Mouse (Mus musculus): ENCODE results near the gene Tmem80. TPM values are rescaled to one million over a fixed set of nuclear protein-coding genes. Genes with fewer than 3 reads are reported as not detected.

The Tmem80 gene
- polyA plus RNA-seq, 1 experiment from 2014 or later = 11.9 TPM

DNA sequence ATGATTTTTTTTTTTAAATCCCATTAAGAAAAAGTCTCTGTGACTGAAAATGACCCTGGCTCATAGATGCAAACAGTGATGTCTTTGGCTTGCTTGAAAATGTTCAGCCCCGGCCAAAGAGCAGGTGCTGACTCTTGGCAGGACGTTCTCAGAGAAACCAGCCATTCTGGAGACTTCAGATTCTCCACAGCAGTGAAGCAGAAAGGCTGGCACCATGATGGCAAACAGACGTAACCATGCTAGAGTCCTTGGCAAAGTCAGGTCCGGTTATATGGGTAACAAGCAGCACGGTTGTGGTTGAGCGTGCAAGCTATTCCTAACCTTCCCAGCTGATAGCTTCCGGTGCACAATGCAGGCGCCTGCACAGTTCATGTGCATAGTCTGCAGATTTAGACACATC lies 28.4 kb upstream of the Tmem80 start:
- H3K4me1 ChIP-seq (ENCODE audit: insufficient read depth) = peaks cover 13% of the 10 kb centered on the region
- H3K9ac ChIP-seq (replicated peaks) = no peak overlapping the region
- TF ChIP-seq CTCF (IDR thresholded peaks at IDR 0.05; ENCODE audit: low read depth) (no peak), EP300 (IDR thresholded peaks at IDR 0.05; ENCODE audit: low read depth) (no peak)
- no peak overlapping the region for H3K4me3 ChIP-seq (ENCODE audit: low read depth, low read length)
- DNase-seq (no peak), ATAC-seq (no peak)
- no peaks in the 10 kb centered on the region for H3K9me3 ChIP-seq (ENCODE audit: low read length)
- peaks cover 21% of the 10 kb centered on the region; the same call in 1 of the 2 replicates for H3K36me3 ChIP-seq (replicated peaks; ENCODE audit: insufficient read depth, low read length)
- 88% methylated on average over 8 of the region's 8 CpGs for WGBS (ENCODE audit: insufficient replicate concordance)
- no peak overlapping the region for H3K27ac ChIP-seq (ENCODE audit: low read depth)
- no peak overlapping the region for H3K4me2 ChIP-seq (ENCODE audit: low read depth, low read length)
- peaks cover 16% of the 10 kb centered on the region for H3K27me3 ChIP-seq (ENCODE audit: insufficient read depth, low read length)

- H3K4me3 ChIP-seq (ENCODE audit: low read depth, low read length) = no peak overlapping the region
- DNase-seq (no peak), ATAC-seq (no peak)
- no peaks in the 10 kb centered on the region for H3K27me3 ChIP-seq (ENCODE audit: insufficient read depth, low read length)
- H3K36me3 ChIP-seq (replicated peaks; ENCODE audit: insufficient read depth, low read length) = peaks cover 36% of the 10 kb centered on the region
- TF ChIP-seq EP300 (IDR thresholded peaks at IDR 0.05; ENCODE audit: low read depth) (no peak), CTCF (IDR thresholded peaks at IDR 0.05; ENCODE audit: low read depth) (no peak)
- 91% methylated on average over 9 of the region's 9 CpGs for WGBS (ENCODE audit: insufficient replicate concordance)
- no peak overlapping the region for H3K9ac ChIP-seq (replicated peaks)
- no peak overlapping the region for H3K27ac ChIP-seq (ENCODE audit: low read depth)
- peaks cover 8% of the 10 kb centered on the region for H3K4me1 ChIP-seq (ENCODE audit: insufficient read depth)
- H3K9me3 ChIP-seq (ENCODE audit: low read length) = no peaks in the 10 kb centered on the region
- H3K4me2 ChIP-seq (ENCODE audit: low read depth, low read length) = no peak overlapping the region
These were observed 26.2 kb upstream of the Tmem80 start for GRCm38 (mm10) chr7:141301386-141301785.

DNA sequence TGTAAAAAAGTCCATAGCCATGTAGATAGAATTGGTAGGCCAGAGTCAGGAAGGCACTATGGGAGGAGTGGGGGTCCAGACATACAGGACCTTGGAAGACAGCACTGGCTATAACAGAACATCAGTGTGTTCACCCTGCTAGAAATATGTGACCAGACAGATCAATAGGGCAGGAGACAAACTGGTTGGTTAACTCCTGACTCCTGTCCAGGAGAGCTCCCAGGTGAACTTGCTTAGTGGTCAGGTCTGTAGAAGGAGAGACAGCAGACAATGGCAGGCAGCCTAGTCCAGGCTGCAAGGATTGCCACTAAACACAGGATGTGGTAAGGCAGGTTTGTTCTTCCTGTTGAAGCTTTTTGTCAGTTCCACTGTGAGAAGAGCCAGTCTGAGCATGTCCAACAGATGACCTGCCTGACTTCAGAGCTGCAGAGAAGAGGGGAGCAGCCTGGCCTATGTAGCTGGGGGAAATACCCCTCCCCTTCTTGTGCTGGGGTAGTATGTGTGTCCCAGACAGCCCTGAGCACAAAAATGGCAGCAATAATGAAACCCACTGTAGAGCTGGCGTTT lies 24.8 kb upstream of the Tmem80 start:
- ATAC-seq = peak; percentile 67
- 67% methylated on average over 1 of the region's 1 CpGs for WGBS (ENCODE audit: insufficient replicate concordance)

GRCm38 (mm10) chr7:141304537-141304936 lies 23.0 kb upstream of the Tmem80 start:
- TF ChIP-seq EP300 (IDR thresholded peaks at IDR 0.05; ENCODE audit: low read depth) (no peak), CTCF (IDR thresholded peaks at IDR 0.05; ENCODE audit: low read depth) (no peak)
- Histone ChIP-seq H3K4me2 (ENCODE audit: low read depth, low read length) (no peak overlapping the region), H3K27ac (ENCODE audit: low read depth) (no peak overlapping the region), H3K9ac (replicated peaks) (no peak overlapping the region; the same call in 1 of the 2 replicates), H3K4me3 (ENCODE audit: low read depth, low read length) (no peak overlapping the region), H3K27me3 (ENCODE audit: insufficient read depth, low read length) (no peaks in the 10 kb centered on the region), H3K4me1 (ENCODE audit: insufficient read depth) (peaks cover 8% of the 10 kb centered on the region), H3K9me3 (ENCODE audit: low read length) (no peaks in the 10 kb centered on the region), H3K36me3 (replicated peaks; ENCODE audit: insufficient read depth, low read length) (peaks cover 51% of the 10 kb centered on the region)
- WGBS (ENCODE audit: insufficient replicate concordance) = 71% methylated on average over 4 of the region's 4 CpGs
- no peak for DNase-seq
- peak; percentile 74 for ATAC-seq

More for the DNA sequence above, 24.8 kb upstream of the Tmem80 start:
- peaks cover 44% of the 10 kb centered on the region for H3K36me3 ChIP-seq (replicated peaks; ENCODE audit: insufficient read depth, low read length)
- H3K27me3 ChIP-seq (ENCODE audit: insufficient read depth, low read length) = no peaks in the 10 kb centered on the region
- no peak for DNase-seq
- 0 out of 2 replicates have a peak overlapping the region, but pooled peaks have one; percentile 41 for H3K9ac ChIP-seq (replicated peaks)
- H3K4me2 ChIP-seq (ENCODE audit: low read depth, low read length) = no peak overlapping the region
- TF ChIP-seq CTCF (IDR thresholded peaks at IDR 0.05; ENCODE audit: low read depth) (no peak), EP300 (IDR thresholded peaks at IDR 0.05; ENCODE audit: low read depth) (no peak)
- no peak overlapping the region for H3K4me3 ChIP-seq (ENCODE audit: low read depth, low read length)
- no peaks in the 10 kb centered on the region for H3K9me3 ChIP-seq (ENCODE audit: low read length)
- H3K4me1 ChIP-seq (ENCODE audit: insufficient read depth) = peaks cover 8% of the 10 kb centered on the region
- H3K27ac ChIP-seq (ENCODE audit: low read depth) = peak overlapping the region; percentile 55

GRCm38 (mm10) chr7:141314416-141314815 lies 13.1 kb upstream of the Tmem80 start:
- TF ChIP-seq CTCF (IDR thresholded peaks at IDR 0.05; ENCODE audit: low read depth) = no peak
- no peak for TF ChIP-seq EP300 (IDR thresholded peaks at IDR 0.05; ENCODE audit: low read depth)

DNA sequence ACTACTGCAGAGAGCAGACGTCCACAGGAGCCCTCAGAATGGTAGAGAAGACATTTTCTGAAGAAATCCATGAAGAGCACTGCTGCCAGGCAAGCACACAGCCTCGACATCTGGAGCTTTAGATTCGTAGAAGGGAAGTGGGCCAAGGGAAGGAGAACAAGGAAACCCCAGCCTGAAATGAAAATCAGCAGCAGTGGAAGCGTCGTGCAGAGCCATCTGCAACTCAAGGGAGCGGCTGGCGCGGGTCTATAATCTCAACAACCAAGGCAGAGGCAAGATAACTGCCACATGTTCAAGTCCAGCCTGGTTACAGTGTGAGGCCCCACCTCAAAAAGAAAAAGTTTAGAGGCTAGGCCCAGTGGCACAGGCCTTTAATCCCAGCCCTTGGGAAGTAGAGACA lies 12.5 kb upstream of the Tmem80 start:
- H3K9ac ChIP-seq (replicated peaks) = no peak overlapping the region
- ATAC-seq (no peak), DNase-seq (no peak)
- H3K27me3 ChIP-seq (ENCODE audit: insufficient read depth, low read length) = no peaks in the 10 kb centered on the region
- 80% methylated on average over 8 of the region's 8 CpGs for WGBS (ENCODE audit: insufficient replicate concordance)
- no peak overlapping the region for H3K4me2 ChIP-seq (ENCODE audit: low read depth, low read length)
- H3K4me3 ChIP-seq (ENCODE audit: low read depth, low read length) = no peak overlapping the region
- H3K27ac ChIP-seq (ENCODE audit: low read depth) = no peak overlapping the region
- no peaks in the 10 kb centered on the region for H3K9me3 ChIP-seq (ENCODE audit: low read length)
- H3K4me1 ChIP-seq (ENCODE audit: insufficient read depth) = no peaks in the 10 kb centered on the region
- no peak for TF ChIP-seq EP300 (IDR thresholded peaks at IDR 0.05; ENCODE audit: low read depth)
- no peak for TF ChIP-seq CTCF (IDR thresholded peaks at IDR 0.05; ENCODE audit: low read depth)
- H3K36me3 ChIP-seq (replicated peaks; ENCODE audit: insufficient read depth, low read length) = peaks cover 66% of the 10 kb centered on the region

More at GRCm38 (mm10) chr7:141314416-141314815, 13.1 kb upstream of the Tmem80 start:
- Histone ChIP-seq H3K9ac (replicated peaks) (no peak overlapping the region), H3K27ac (ENCODE audit: low read depth) (no peak overlapping the region), H3K27me3 (ENCODE audit: insufficient read depth, low read length) (no peaks in the 10 kb centered on the region), H3K4me1 (ENCODE audit: insufficient read depth) (no peaks in the 10 kb centered on the region), H3K4me2 (ENCODE audit: low read depth, low read length) (no peak overlapping the region), H3K4me3 (ENCODE audit: low read depth, low read length) (no peak overlapping the region), H3K9me3 (ENCODE audit: low read length) (no peaks in the 10 kb centered on the region), H3K36me3 (replicated peaks; ENCODE audit: insufficient read depth, low read length) (peaks cover 66% of the 10 kb centered on the region)
- ATAC-seq (no peak), DNase-seq (no peak)
- WGBS (ENCODE audit: insufficient replicate concordance) = 72% methylated on average over 2 of the region's 2 CpGs
